Mouse (Mus musculus): ENCODE measurements around the gene Creld2.

Gene Creld2

GRCm38 (mm10) chr15:88854119-88854968, 34.9 kb downstream of the Creld2 start:
- peak; percentile 57 to 72 for DNase-seq

DNA sequence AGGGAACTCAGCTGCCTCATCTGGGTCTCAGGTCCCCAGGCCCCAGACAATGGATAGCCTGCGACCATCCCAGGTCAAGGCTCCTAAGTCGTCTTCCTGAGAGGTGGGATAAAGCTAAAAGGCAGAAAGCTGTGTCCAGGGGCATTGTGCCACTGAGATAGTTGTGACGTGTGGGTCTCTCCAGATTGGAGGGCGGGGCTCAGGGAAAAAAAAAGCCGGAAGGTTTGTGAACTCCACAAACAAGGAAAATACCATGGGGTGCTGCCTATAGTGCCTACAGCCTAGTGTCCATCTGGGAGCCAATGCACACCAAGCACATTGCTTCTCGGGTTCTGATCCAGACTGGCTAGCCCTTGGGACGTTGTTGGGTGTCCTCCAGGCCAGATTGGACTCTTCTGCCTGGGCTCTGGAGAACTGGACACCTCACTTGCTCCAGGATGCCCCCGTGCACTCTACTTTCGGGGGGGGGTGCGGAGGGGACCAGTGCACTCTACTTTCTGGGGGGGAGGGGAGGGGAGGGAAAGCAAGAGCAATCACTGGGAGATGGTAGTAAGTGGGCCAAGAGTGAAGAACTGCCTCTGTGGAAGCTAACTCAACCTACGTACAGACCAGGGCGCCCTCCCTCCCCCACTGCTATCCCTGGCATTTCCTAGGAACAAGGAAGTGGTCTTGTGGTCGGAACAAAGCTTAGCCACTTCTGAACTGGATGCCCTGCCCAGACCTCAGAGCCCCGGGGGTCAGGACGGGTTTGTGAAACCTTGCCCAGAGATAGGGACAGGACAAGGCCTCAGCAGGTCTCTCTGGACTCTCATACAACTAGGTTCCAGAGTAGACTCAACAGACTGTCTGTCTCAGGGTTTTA, 35.8 kb downstream of the Creld2 start:
- peak in 1 of 2 experiments; percentile 20 for DNase-seq

- no peak for DNase-seq
Observed at GRCm38 (mm10) chr15:88855896-88856417, 36.5 kb downstream of the Creld2 start.

- DNase-seq, result no peak
Observed at GRCm38 (mm10) chr15:88856613-88857012, 37.2 kb downstream of the Creld2 start.

DNA sequence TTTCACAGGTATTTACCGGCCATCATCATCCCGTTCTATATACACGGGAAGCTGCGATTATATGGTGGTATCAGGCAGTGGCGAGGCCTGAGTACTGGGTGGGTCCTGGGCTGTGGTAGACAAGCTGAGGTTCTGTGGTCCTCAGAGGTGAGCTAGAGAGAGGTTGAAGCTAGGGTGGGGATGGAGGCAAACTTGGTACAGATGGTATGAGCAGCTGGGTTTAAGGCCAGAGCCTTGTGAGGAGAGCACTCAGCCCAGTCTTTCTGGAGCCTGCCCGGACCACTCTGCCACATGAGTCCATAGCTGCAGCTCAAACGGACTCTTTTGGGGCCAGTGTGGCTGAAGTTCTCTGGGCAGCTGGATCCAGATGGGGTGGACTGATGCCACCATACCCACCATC, 37.9 kb downstream of the Creld2 start:
- no peak for DNase-seq

GRCm38 (mm10) chr15:88858141-88858541, 38.7 kb downstream of the Creld2 start:
- DNase-seq, result no peak

- no peak for DNase-seq
Observed at GRCm38 (mm10) chr15:88858707-88859106, 39.3 kb downstream of the Creld2 start.

DNA sequence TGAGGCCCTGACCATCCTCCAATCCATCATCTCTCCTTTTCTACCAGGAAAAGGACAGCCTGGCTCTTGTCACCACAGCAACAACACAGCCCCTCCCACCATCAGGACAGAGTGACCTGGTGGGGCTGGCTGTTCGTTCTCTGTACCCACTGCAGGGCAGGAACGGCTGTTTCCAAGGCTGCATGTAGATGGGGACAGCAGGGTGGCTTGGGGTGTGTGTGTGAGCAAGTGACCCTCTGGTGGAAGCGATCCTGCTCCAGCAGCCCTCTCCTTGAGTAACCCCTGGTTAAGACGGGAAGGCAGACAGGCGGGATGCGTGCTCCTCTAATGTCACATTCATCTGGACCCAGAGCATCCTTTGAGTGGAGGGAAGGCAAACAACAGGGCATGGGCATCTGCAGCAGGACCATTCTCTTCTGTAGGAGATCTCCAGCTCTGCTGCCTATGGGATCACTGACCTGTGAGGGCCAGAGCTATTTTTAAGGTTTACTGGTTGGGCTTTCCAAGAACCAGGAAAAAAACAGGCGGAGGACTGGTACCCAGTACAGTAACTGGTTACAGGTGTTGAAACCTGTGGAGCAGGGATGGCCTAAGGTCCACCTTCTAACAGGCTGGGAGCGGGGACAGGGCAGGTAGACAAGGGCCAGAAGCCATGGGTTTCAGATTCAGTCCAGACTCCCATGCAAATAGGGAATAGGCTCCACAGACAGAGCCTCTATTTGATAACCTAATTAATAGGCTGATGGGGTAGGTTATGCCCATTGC, 39.9 kb downstream of the Creld2 start:
- DNase-seq, result no peak

DNA sequence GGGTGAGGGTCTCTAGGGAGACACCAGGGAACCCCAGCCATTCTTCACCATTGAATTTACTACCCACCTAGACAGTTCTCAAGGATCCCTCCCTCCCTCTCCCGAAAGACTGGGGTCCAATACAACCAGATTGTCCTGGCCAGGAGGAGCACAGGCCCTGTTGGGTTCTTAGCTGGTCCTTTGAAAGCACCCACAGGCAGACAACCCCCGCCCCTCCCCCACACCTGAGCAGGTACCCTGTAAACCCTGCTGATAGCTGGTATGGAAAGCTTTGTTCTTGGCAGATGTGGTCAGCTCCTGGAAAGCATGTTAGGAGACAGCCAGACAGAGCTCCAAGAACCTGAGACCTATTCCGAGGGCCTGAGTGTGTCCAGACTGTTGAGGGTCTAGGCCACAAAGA, 41.3 kb downstream of the Creld2 start:
- no peak for DNase-seq

GRCm38 (mm10) chr15:88861772-88862622, 42.6 kb downstream of the Creld2 start, which contains the start of gene Pim3:
Gene Pim3, plus strand, starts transcription at chr15:88862186.
- peak; percentile 96 to 98 for DNase-seq

DNA sequence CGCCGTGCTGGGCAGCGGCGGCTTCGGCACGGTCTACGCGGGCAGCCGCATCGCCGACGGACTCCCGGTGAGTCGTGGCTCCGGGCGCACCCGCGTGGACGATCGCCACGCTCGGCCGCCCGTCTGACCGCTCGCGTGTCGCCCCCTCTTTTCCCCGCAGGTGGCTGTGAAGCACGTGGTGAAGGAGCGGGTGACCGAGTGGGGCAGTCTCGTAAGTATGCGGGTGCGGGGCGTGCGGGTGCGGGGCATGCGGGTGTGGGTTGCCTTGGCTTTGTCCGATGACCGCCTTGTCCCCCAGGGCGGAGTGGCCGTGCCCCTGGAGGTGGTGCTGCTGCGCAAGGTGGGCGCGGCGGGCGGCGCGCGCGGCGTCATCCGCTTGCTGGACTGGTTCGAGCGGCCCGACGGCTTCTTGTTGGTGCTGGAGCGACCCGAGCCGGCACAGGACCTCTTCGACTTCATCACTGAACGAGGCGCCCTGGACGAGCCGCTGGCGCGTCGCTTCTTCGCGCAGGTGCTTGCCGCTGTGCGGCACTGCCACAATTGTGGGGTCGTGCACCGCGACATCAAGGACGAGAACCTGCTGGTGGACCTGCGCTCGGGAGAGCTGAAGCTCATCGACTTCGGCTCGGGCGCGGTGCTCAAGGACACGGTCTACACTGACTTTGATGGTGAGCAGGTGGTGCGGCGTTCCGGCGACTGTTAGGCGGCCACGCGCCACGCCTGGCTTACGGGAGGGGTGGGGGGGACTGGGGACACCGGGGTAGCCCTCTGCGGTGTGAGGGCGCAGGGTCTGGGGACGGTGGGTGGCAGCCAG, 43.6 kb downstream of the Creld2 start:
- DNase-seq, result peak; percentile 73 to 81

- DNase-seq, result peak; percentile 90 to 95
Observed at GRCm38 (mm10) chr15:88863695-88864231, 44.3 kb downstream of the Creld2 start.

DNA sequence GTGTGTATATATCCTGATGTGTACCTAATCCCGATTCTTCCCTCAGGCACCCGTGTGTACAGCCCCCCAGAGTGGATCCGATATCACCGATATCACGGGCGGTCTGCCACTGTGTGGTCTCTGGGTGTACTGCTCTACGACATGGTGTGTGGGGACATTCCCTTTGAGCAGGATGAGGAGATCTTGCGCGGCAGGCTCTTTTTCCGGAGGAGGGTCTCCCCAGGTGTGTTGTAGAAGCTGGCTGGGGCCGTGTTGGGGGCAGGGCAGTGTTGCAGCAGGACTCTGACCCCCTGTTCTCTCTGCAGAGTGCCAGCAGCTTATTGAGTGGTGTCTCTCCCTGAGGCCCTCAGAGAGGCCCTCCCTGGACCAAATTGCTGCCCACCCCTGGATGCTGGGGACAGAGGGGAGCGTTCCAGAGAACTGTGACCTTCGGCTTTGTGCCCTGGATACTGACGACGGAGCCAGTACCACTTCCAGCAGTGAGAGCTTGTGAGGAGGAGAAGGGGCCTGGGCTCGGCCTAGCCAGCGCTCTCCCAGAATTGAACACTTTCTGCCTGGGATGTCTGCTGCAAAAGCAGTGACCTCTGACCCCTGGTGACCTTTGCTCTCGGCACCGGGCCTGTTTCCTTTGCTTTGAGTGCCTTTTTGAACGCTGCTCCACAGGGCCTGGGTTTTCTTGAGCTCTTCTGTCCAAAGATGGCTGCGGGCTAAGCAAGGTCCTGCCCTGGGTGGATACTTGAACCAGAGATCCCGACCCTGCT, 45.0 kb downstream of the Creld2 start:
- DNase-seq, result peak; percentile 57 to 67

DNA sequence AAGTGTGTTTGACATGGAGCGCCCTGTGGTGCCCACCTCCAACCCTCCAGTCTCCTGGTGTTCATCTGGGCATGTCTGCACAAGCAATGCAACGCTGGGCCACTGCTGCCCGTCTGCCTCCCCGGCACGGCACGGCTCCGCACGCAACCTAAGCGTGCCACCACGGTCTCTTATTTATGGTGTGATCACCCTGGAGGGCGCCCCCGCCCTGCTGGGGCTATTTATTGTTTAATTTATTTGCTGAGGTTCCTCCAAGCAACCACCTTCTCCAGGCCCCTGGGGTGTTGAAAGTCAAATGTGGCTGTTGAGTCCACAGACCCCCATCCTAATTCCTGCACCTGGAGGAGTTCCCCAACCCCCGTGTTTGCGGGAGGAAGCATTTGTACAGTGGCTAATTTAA, 45.6 kb downstream of the Creld2 start:
- DNase-seq, result peak in 1 of 2 experiments; percentile 25

DNA sequence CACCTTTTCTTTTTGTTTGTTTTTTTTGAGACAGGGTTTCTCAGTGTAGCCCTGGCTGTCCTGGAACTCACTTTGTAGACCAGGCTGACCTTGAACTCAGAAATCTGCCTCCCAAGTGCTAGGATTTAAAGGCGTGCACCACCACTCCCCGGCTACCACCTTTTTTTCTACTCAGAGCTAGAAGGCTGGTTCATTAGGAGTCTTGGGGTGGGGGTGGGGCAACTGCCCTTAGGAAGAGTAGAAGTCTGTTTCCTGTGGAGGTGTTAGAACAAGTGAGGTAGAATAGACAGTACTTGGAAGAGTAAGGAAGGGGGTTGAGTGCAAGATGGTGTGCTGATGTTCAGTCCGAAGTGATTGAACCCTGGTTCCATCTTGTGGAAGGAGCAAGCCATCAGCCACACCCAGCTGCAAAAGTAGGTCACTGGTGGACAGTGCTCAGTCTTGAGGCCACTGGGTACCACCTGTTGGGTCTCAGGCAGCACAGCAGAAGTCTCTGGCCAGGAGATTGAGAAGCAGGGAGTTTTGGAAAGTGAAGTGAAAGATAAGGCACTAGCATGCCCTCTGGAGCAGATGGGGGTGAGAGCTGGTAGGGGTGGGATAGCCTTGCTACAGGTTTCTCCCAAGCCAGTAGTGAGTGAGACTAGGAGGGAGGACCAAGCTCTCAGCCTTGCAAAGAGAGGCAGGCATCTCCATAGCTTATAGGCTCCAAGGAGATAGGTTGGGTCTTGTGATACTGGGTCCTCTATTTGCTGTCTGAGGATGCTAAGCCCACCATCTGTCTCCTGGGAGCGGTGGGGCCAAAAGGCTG, 46.6 kb downstream of the Creld2 start:
- no peak for DNase-seq

DNA sequence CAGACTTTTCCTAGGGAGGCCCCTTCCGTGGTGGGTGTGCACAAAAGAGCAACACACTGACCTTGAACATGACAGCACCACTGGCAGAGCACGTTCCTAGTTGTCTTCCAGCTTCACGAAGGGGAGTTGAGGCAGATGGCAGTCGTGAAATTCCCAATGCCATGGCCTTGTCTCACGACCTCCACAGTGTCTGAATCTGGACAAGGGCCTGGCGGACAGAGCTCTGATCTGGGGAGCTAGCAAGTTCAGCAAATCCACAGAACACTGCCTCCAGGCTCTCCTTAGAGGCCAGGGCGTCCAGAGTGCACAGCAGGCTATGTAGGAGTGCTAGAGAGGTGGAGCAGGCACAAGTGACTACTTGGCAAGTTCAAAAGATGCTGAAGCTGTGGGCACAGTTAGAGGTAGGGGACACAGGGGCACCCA, 47.5 kb downstream of the Creld2 start:
- DNase-seq, result peak in 1 of 2 experiments; percentile 51

DNA sequence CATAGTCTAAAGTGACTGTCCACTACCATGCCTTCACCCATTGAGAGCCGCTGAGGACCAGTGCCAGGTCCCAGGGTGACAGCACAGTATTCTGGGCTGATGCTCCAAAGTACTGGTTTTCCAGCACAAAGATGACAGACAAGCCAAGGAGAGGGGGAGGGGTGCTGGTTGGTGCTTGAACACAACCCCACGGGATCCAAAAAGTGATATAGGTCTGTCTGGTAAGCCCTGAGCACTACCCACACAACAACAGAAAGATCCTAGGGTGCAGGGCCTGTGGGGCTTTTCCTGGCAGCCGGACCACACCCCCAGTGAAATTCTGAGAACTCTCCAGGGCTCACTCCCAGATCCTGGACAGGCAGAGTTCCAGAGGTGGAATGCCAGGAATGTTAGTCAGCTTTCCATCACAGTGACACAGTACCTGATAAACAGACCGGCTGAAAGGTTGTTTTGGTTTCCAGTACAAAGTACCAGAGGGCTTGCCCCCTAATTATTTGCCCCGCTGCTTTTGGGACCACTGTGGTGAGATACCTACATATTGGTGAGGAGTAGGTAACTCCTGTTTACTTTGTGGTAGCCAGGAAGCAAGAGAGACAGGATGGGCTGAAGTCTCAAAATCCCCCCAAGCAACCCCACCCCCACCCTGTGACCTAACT, 48.0 kb downstream of the Creld2 start:
- DNase-seq, result peak; percentile 53 to 71

Measured in kidney, postnatal 4 days (tissue).